Mouse (Mus musculus) hindbrain, embryonic 15.5 days (tissue): ENCODE results near the gene Gm8773. TPM values are rescaled to one million over a fixed set of nuclear protein-coding genes. Genes with fewer than 3 reads are reported as not detected.

Experiments
- ATAC-seq: fragments of 200-750 bp; cut with Nextera tagmentation; 2 replicates; pipeline ENCODE4 v1.8.0; 2017; ENCODE audit warnings: low read depth, moderate number of reproducible peaks, moderate TSS enrichment; ENCODE audit not compliant: low FRiP score
- H3K27ac ChIP-seq: fragments of 300-500 bp; sonication (generic); replicated peaks from 2 replicates; pipeline ENCODE4 v1.5.1; 2015; ENCODE audit warnings: mild to moderate bottlenecking, inconsistent platforms
- H3K27me3 ChIP-seq: fragments of 300-500 bp; sonication (generic); 2 replicates; pipeline ENCODE4 v1.6.1; 2015; ENCODE audit warnings: control low read depth, inconsistent platforms
- H3K36me3 ChIP-seq: fragments of 300-500 bp; sonication (generic); 2 replicates; pipeline ENCODE4 v1.6.1; 2015; ENCODE audit warnings: control low read depth, inconsistent platforms
- H3K4me1 ChIP-seq: fragments of 300-500 bp; sonication (generic); replicated peaks from 2 replicates; pipeline ENCODE4 v1.6.1; 2015; ENCODE audit warnings: control low read depth, inconsistent platforms
- H3K4me2 ChIP-seq: fragments of 300-500 bp; sonication (generic); 2 replicates; pipeline ENCODE4 v1.6.1; 2015; ENCODE audit warnings: moderate library complexity, mild to moderate bottlenecking, inconsistent platforms
- H3K4me3 ChIP-seq: fragments of 300-500 bp; sonication (generic); 2 replicates; pipeline ENCODE4 v1.5.1; 2015; ENCODE audit warnings: mild to moderate bottlenecking, inconsistent platforms
- H3K9ac ChIP-seq: fragments of 300-500 bp; sonication (generic); 2 replicates; pipeline ENCODE4 v1.6.1; 2015; ENCODE audit warnings: inconsistent platforms
- H3K9me3 ChIP-seq: fragments of 300-500 bp; sonication (generic); 2 replicates; pipeline ENCODE4 v1.6.1; 2016; ENCODE audit warnings: control low read depth, inconsistent platforms
- WGBS: fragments of 180-500 bp; shearing (Covaris S2); methylation state at CpG from one replicate; pipeline ENCODE4 v1.1.7; 2015; 5-methylcytosine and 5-hydroxymethylcytosine counted together
- polyA plus RNA-seq: library from polyadenylated mRNA; unstranded; fragments of >200 nt; fragmentation: Nextera tagmentation; extraction: Ambion mirVana; gene quantifications from 2 replicates; pipeline ENCODE4 v1.2.1, GENCODE M21; 2015

The Gm8773 gene
- 15.2 and 15.6 TPM in 2 replicates for polyA plus RNA-seq

DNA sequence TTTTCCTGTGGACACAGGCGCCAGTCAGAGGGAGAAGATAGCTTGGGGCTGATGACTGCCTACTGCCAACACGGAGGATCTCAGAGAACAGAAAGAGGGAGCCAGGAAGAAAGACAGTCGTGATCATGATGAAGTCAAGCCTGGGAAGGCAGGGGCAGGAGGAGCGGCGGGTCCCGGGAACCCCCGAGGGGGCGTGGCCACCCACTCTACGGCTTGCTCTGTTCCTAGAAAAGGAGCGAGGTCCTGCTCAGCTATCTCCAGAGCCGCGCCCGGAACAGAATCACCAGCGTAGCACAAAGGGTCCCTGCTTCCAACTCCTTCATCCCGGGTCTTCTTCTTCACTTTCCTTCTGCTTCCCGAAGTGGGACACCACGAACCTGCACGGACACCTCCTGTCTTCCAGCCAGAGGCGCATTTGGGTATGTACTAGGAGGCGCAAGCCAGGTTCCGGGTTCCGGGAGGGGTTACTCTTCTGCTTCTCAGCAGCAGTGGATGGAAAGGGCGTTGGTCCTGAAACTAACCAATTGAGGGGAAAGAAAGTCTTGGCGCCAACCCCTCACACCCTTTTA is at the start of gene Gm8773:
Gm8773 (plus strand) TSS at position 51 of the 569 bp plus-strand sequence.
- Histone ChIP-seq H3K27me3 (0 out of 2 replicates have a peak, but pooled peaks cover 2% of the 10 kb centered on the region), H3K27ac (peak within 1 kb of the TSS; percentile 2; the same call in 1 of the 2 replicates), H3K9me3 (no peaks in the 10 kb centered on the region), H3K4me3 (peak within 1 kb of the TSS; percentile 47), H3K36me3 (no peaks in the 10 kb centered on the region), H3K4me2 (peak within 1 kb of the TSS; percentile 66), H3K9ac (peak within 1 kb of the TSS; percentile 44), H3K4me1 (peaks cover 9% of the 10 kb centered on the region)
- ATAC-seq = peak; percentile 90
- under 1% methylated on average over 24 of the region's 24 CpGs for WGBS

DNA sequence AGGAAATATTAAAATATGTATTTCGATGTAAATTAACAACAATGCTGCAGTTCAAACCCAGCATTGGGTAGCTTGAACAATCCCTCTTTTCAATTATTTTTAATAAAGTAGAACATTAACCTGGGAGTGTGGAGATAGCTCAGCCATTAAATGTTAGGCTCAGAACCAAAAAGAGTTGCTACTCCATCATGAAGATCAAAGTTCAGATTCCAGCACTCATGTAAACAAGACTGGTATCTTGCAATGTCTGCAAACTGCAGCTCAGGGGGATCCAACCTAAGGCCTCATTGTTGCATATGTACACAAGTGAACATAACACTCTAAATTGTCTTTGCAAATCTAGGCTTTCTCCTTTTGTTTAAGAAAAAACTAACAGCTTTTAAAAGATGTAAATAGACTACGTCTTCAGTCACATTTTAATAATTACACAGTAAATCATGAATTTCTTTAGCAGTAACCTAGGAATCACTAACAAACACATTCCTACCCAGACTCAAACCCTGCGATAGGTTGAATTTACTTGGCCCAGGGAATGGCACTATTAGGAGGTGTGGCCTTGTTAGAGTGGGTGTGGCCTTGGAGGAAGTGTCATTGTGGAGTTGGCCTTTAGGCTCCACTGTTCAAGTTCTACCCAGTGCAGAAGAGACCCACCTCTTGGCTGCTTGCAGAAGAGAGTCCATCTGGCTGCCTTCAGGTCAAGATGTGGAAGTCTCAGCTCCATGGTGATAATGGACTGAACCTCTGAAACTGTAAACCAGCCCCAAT is 39.8 kb upstream of the Gm8773 start:
- no peak overlapping the region for H3K9ac ChIP-seq
- H3K4me3 ChIP-seq = no peak overlapping the region
- peaks cover 11% of the 10 kb centered on the region for H3K36me3 ChIP-seq
- WGBS = 91% methylated on average over 3 of the region's 3 CpGs
- H3K27ac ChIP-seq = no peak overlapping the region
- H3K9me3 ChIP-seq = no peaks in the 10 kb centered on the region
- H3K4me1 ChIP-seq = no peaks in the 10 kb centered on the region
- no peaks in the 10 kb centered on the region for H3K27me3 ChIP-seq
- ATAC-seq = no peak
- H3K4me2 ChIP-seq = no peak overlapping the region

DNA sequence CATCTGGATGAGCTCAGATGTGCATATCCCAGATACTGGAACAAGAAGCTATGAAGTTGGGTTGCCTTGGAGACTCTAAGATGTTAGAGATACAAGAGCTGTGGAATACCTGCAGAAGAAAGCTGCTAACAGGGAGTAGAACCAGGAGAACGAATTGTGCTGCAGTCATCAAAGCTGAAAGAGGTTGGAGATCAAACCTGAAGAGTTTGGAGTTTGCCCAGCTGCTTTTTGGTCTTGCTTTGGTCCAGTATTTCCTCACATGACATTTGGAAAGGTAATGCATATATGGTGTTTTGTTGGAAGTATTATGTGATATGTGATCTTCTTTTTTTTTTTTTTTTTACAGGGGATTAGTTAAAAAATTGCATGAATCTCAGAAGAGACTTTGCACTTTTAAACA is 37.5 kb upstream of the Gm8773 start:
- ATAC-seq = no peak
- Histone ChIP-seq H3K9ac (no peak overlapping the region), H3K27me3 (no peaks in the 10 kb centered on the region), H3K4me3 (no peak overlapping the region), H3K27ac (no peak overlapping the region), H3K4me1 (no peaks in the 10 kb centered on the region), H3K36me3 (peaks cover 14% of the 10 kb centered on the region), H3K9me3 (no peaks in the 10 kb centered on the region), H3K4me2 (no peak overlapping the region)
- WGBS = 100% methylated on average over 1 of the region's 1 CpGs

DNA sequence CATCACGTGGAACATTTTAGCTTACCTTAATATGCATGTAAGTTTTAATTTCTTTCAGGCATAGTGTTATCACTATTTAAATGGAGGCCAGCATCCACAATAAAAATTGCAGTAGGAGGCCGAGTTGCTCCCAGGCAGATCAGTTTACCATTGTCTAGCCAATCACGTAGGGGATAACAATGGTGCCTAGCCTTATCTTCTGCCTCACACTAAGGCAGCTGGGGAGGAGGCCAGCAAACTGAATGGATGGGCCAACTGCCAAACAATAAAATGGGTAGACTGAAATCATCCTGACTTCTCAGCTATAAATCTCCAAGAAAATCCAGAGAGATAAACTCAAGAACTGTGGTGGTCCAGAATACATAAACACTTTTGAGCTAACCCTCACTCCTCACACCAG is 33.8 kb upstream of the Gm8773 start:
- WGBS = 82% methylated on average over 3 of the region's 3 CpGs
- Histone ChIP-seq H3K27me3 (no peaks in the 10 kb centered on the region), H3K4me3 (no peak overlapping the region), H3K27ac (no peak overlapping the region), H3K4me2 (no peak overlapping the region), H3K36me3 (peaks cover 36% of the 10 kb centered on the region), H3K9me3 (no peaks in the 10 kb centered on the region), H3K9ac (no peak overlapping the region), H3K4me1 (no peaks in the 10 kb centered on the region)
- ATAC-seq = no peak

DNA sequence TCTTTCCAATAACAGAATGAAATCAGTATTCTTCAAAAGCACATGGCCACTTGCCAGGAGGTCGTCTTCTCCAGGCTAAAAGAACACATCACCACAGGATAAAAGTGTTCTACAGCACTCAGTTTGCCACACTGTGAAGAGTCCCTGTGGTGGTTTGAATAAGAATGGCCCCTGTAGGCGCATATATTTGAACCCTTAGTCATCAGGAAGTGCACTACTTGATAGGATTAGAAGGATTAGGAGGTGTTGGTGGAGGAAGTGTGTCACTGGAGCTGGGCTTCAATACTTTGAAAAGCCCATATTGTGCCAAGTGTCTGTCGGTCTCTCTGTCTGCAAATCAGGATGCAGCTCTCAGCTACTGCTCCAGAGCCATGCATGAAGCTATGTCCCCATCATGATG is 33.2 kb upstream of the Gm8773 start:
- 75% methylated on average over 3 of the region's 3 CpGs for whole genome bisulfite sequencing
- ATAC-seq = no peak
- H3K27ac ChIP-seq = no peak overlapping the region
- H3K4me1 ChIP-seq = no peaks in the 10 kb centered on the region
- no peaks in the 10 kb centered on the region for H3K9me3 ChIP-seq
- no peak overlapping the region for H3K4me2 ChIP-seq
- peaks cover 36% of the 10 kb centered on the region for H3K36me3 ChIP-seq
- H3K4me3 ChIP-seq = no peak overlapping the region
- H3K9ac ChIP-seq = no peak overlapping the region
- no peaks in the 10 kb centered on the region for H3K27me3 ChIP-seq

DNA sequence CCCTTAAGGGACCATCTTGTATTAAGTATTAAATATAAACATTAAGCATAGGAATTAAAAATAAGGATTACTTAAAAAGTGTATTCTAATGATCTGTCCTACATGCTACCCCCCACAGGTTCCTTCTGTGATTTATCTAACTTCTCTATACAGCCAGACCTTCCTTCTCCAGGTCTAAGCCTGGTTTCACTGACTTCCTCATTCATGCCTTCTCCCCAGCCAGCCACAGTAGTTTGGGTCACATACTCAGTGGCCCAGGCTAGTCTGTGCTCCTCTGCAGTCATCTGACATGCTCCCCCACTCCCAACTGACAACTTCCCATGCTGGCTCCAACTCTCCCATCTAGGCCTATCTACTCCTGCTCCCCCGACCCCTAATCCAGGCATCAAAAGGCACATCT is 22.5 kb upstream of the Gm8773 start:
- no peaks in the 10 kb centered on the region for H3K27me3 ChIP-seq
- H3K4me3 ChIP-seq = no peak overlapping the region
- 90% methylated on average over 1 of the region's 1 CpGs for WGBS
- ATAC-seq = no peak
- no peak overlapping the region for H3K4me2 ChIP-seq
- H3K9ac ChIP-seq = no peak overlapping the region
- H3K36me3 ChIP-seq = peaks cover 27% of the 10 kb centered on the region
- no peaks in the 10 kb centered on the region for H3K9me3 ChIP-seq
- H3K4me1 ChIP-seq = no peaks in the 10 kb centered on the region
- H3K27ac ChIP-seq = no peak overlapping the region

DNA sequence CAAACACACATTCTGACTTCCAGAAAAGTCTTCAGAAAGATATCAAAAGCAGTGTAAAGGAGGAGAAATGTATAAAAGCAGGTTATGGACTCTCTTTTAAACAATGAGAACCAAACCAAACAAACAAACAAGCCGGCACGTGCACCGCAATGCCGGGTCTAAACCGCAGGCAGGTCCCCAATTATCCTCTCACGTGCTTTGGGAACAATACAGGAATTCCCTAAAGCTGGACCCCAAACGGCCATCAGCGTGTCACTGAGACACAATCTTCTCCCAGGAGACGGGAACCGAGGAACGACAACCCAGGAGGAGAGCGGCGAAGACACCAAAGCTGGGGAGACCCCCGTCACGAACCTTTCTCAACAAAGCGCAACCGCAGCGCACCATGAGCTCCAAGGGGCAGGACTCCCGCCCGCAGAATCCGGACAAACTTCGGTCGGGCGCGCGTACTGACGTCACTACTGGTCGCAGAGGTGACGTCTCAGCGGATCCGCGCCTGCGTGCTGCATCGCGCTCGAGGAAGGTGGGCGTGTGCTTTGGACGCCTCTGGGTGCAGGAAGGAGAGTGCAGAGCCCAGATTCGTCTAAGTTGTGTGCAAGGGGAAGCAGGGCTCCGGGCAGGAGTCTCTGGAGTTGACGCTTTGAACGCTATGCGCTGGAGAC is 14.4 kb upstream of the Gm8773 start, which contains the start of gene Gtpbp10:
Gtpbp10 (minus strand) TSS at position 460 of the 662 bp plus-strand sequence.
- H3K27ac ChIP-seq = peak within 1 kb of the TSS; percentile 74
- H3K4me3 ChIP-seq = peak within 1 kb of the TSS; percentile 72
- H3K27me3 ChIP-seq = no peaks in the 10 kb centered on the region
- H3K9ac ChIP-seq = peak within 1 kb of the TSS; percentile 62
- H3K4me1 ChIP-seq = peaks cover 20% of the 10 kb centered on the region
- WGBS = under 1% methylated on average over 43 of the region's 43 CpGs
- ATAC-seq = peak; percentile 100
- H3K4me2 ChIP-seq = peak within 1 kb of the TSS; percentile 69
- H3K36me3 ChIP-seq = peaks cover 6% of the 10 kb centered on the region
- no peaks in the 10 kb centered on the region for H3K9me3 ChIP-seq

DNA sequence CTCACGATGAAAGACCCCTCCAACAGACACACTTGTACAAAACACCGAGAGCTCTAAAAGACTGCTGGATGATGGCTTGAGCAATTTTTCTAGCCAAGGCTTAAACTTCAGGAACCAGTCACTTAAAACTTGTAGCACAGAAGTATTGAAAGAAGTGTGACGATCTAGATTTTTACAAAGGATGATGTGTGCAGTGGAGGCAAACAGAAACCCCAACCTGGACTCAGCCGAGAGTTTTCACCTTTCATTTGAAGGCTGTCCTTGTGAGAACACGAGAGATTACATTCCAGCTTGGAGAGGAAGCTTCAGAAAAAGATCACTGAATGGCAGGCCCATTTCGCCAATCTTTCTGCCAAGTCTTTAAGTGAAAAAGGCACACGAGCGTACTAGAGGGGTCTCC is 13.8 kb upstream of the Gm8773 start:
- Histone ChIP-seq H3K9ac (peak overlapping the region; percentile 44), H3K27me3 (no peaks in the 10 kb centered on the region), H3K4me2 (peak overlapping the region; percentile 69), H3K4me1 (peaks cover 20% of the 10 kb centered on the region), H3K9me3 (no peaks in the 10 kb centered on the region), H3K36me3 (peaks cover under 1% of the 10 kb centered on the region; the same call in 1 of the 2 replicates), H3K4me3 (peak overlapping the region; percentile 72), H3K27ac (peak overlapping the region; percentile 74)
- WGBS = 41% methylated on average over 8 of the region's 8 CpGs
- ATAC-seq = no peak; the same call in none of the 2 replicates

DNA sequence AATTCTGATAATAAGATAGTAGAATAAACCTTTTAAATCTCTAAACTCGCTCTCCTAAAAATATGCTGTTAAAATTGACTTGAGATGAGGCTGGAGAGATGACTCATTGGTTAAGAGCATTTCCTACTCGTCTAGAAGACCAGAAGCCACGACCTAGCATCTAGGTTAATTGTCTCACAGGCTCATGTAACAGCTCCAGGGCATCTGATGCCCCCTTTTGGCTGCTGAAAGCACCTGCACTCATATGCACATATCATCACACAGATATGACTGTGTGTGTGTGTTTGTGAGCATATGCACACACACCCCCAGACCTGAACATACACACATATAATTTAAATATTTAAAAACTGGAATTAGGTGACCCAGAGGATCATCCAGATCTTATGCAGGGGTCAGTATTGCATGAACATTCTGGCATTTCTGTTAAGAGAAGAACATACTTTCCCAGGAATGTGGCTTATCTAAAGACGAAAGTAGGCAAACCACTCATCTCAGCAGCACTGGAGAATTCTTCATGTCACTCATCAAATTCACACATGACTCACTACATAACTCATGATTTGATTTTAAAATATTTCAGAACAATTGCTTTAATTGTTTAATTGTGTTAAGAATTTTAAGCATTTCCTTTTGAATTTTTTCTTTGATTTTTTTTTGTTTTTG is 12.4 kb upstream of the Gm8773 start:
- 78% methylated on average over 4 of the region's 4 CpGs for WGBS
- no peaks in the 10 kb centered on the region for H3K9me3 ChIP-seq
- no peaks in the 10 kb centered on the region for H3K36me3 ChIP-seq
- no peaks in the 10 kb centered on the region for H3K27me3 ChIP-seq
- H3K4me2 ChIP-seq = no peak overlapping the region
- H3K4me3 ChIP-seq = no peak overlapping the region
- no peak for ATAC-seq
- no peak overlapping the region for H3K9ac ChIP-seq
- H3K4me1 ChIP-seq = peaks cover 20% of the 10 kb centered on the region
- H3K27ac ChIP-seq = no peak overlapping the region

DNA sequence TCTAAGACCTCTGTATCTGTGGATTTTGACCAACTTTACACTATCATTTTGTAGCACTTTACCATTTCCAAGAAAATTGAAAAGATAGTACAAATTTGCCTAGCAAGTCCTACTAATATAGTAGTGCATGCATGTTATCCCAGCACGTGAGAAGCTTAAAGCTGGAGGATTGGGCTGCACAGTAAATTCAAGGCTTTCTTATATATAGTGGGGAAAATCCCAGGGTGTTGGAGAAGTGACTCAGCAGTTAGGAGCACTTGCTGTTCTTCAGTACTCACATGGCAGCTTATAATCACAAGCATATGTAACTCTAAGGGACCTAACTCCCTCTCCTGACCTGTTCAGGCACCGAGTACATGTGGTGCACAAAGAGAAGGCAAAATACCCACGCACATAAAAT is 11.2 kb upstream of the Gm8773 start:
- Histone ChIP-seq H3K9ac (no peak overlapping the region), H3K4me1 (peaks cover 19% of the 10 kb centered on the region), H3K9me3 (no peaks in the 10 kb centered on the region), H3K4me3 (no peak overlapping the region), H3K27ac (no peak overlapping the region), H3K4me2 (no peak overlapping the region), H3K36me3 (no peaks in the 10 kb centered on the region), H3K27me3 (no peaks in the 10 kb centered on the region)
- ATAC-seq = no peak
- WGBS = 84% methylated on average over 3 of the region's 3 CpGs

DNA sequence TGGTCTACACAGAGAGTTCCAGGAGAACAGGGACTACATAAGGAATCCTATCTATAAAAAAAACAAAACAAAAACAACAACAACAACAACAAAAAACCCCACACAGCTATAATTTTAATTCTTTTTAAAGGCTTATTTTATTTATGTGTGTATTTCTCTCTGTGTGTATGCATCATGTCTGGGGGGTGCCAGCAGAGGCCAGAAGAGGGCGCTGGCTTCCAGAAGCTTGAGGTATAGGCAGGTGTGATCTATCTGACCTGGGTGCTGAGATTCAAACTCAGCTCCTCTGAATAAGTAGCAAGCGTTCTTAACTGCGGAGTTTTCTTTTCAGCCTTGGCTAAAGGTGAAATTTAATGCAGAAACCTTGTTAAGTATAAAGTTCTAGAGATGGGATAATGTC is 14.1 kb downstream of the Gm8773 start:
- Histone ChIP-seq H3K4me1 (no peaks in the 10 kb centered on the region), H3K4me3 (no peak overlapping the region), H3K4me2 (no peak overlapping the region), H3K9me3 (no peaks in the 10 kb centered on the region), H3K36me3 (no peaks in the 10 kb centered on the region), H3K27me3 (no peaks in the 10 kb centered on the region), H3K9ac (no peak overlapping the region), H3K27ac (no peak overlapping the region)
- ATAC-seq = no peak
- WGBS = 93% methylated on average over 3 of the region's 3 CpGs

DNA sequence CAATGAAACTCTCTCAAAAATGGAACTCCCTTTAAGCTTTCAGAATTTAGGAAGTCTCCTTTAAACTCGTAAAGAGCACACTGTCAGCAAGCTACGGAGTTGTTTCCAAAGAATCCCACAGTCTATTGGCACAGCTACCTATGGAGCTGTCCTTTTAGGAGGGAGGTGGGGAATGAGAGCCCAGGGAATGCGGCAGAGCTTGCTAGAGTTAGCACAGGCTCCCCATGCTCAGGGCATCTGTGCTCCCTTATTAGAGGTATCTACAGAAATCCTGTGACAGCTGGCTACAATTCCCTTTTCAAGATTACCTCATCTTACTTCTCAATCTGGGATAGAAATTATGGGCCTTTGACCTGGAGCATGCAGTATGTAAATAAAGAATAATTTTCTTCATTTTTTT is 36.9 kb downstream of the Gm8773 start:
- WGBS = 52% methylated on average over 3 of the region's 3 CpGs
- no peaks in the 10 kb centered on the region for H3K36me3 ChIP-seq
- H3K4me1 ChIP-seq = no peaks in the 10 kb centered on the region
- H3K9me3 ChIP-seq = no peaks in the 10 kb centered on the region
- H3K9ac ChIP-seq = no peak overlapping the region
- no peak overlapping the region for H3K27ac ChIP-seq
- H3K27me3 ChIP-seq = no peaks in the 10 kb centered on the region
- no peak overlapping the region for H3K4me3 ChIP-seq
- H3K4me2 ChIP-seq = no peak overlapping the region
- no peak for ATAC-seq
